Mouse (Mus musculus): ENCODE data around the gene Iglon5. TPM values are rescaled to one million over a fixed set of nuclear protein-coding genes. Genes with fewer than 3 reads are reported as not detected.

Iglon5 gene
- polyA plus RNA-seq, 1 experiment from 2014 or later: not detected

DNA sequence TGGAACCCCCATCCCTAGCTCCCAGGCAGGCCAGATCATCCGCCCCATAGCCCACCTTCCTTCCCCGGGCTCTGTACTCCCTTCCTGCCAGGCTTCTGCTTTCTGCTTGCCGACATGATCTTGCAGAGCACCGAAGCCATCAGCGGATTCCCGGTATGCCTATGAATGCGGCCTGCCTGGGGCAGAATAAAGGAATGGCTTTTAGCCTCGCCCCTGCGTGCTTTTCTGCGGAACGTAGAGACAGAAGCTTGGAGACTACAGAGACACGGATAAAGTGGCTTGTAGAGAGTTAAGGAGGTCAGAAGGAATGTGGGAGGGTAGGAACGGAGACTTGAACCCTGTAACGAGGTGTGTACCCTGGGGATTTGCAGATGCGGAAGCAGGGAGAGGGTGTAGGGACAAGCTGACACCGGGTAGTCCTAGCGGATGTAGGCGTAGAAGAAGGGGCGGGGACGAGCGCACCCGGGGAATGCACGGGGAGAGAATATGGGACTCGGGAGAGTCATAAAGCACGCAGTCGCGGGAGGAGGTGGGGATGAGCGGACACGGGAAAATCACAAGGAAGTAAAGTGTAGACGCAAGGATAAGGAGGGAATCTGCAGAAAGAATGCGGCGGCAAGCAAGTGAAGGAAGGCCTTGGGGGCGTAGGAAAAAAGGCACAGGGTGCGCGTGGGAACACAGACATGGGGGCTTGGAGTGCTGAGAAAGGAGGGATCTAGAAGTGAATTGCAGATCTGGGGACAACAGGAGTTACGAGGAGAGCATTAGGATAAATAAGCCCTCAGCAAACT lies 46.6 kb downstream of the Iglon5 start:
- under 1% methylated on average over 36 of the region's 36 CpGs for WGBS (ENCODE audit: insufficient replicate concordance)
- H3K4me3 ChIP-seq (replicated peaks): peak overlapping the region; percentile 75
- H3K9me3 ChIP-seq (replicated peaks): no peaks in the 10 kb centered on the region
- peaks cover 60% of the 10 kb centered on the region for H3K4me1 ChIP-seq (replicated peaks)
- no peaks in the 10 kb centered on the region for H3K27me3 ChIP-seq
- peak overlapping the region; percentile 77 for H3K9ac ChIP-seq
- peak overlapping the region; percentile 89 for H3K27ac ChIP-seq
- DNase-seq (peak; percentile 71), ATAC-seq (ENCODE audit: low read depth) (peak; percentile 82)
- no peaks in the 10 kb centered on the region for H3K36me3 ChIP-seq
- peak overlapping the region; percentile 97 for H3K4me2 ChIP-seq

DNA sequence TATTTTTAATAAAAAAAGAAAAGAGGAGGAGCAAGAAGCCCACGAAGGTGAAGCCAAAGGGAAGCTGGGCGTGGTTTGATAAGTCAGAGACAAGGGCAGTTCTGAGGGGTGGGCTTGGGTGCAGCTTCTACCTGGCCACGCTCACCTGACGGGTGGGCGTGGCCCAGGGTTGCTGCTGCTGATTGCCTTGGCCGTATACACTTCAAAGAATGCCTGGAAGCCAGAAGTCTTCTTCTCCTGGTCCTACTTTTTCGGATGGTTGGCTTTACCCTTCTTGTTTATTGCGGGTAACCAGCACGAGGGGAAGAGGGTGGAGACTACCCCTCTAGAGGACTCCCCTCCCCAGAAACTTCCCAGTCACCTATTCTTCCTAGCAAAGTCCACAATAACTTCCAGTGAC lies 47.2 kb downstream of the Iglon5 start:
- peak overlapping the region; percentile 89 for H3K27ac ChIP-seq
- H3K4me2 ChIP-seq: peak overlapping the region; percentile 97
- H3K9me3 ChIP-seq (replicated peaks): no peaks in the 10 kb centered on the region
- no peaks in the 10 kb centered on the region for H3K27me3 ChIP-seq
- DNase-seq (no peak), ATAC-seq (ENCODE audit: low read depth) (no peak)
- H3K9ac ChIP-seq: peak overlapping the region; percentile 77
- H3K36me3 ChIP-seq: no peaks in the 10 kb centered on the region
- H3K4me1 ChIP-seq (replicated peaks): peaks cover 54% of the 10 kb centered on the region
- WGBS (ENCODE audit: insufficient replicate concordance): 5% methylated on average over 9 of the region's 9 CpGs
- peak overlapping the region; percentile 75 for H3K4me3 ChIP-seq (replicated peaks)

DNA sequence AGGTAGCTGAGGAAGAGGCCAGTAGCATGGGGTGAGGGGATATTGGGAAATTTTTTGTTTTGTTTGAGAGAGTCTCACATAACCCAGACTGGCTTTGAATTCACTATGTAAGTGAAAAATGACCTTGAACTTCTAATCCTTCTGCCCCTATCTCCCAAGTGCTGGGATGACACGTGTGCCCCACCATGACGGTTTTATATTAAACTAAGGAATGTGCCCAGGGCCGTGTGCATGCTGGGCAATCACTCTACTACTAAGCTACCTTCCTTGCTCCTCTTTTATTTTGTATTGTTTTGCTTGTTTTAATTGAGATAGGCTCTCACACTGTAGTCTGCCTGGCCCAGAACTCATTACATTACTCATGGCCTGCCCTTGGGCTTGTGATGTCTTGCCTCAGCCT lies 48.8 kb downstream of the Iglon5 start:
- Histone ChIP-seq H3K27ac (0 out of 2 replicates have a peak overlapping the region, but pooled peaks have one; percentile 34), H3K36me3 (no peaks in the 10 kb centered on the region), H3K4me3 (replicated peaks) (no peak overlapping the region), H3K4me1 (replicated peaks) (peaks cover 38% of the 10 kb centered on the region), H3K9ac (no peak overlapping the region), H3K27me3 (no peaks in the 10 kb centered on the region), H3K9me3 (replicated peaks) (no peaks in the 10 kb centered on the region), H3K4me2 (no peak overlapping the region)
- DNase-seq (no peak), ATAC-seq (ENCODE audit: low read depth) (no peak)
- WGBS (ENCODE audit: insufficient replicate concordance): 70% methylated on average over 3 of the region's 3 CpGs

DNA sequence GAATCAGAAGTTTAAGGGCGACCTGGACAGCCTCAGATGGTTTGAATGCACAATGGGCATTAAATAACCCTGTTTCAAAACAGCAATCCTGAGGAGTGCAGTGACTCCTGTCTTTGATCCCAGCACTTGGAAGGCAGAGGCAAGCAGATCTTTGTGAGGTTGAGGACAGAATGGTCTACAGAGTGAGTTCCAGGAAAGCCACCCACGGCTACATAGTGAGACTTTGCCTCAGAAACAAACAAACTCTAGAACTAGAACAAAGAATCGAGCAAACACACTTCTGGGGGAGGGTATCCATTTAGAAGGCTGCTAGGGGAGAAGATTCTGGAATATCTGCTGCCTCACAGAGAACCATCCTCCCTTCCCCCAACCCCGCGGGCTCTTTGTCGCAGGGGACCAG lies 49.4 kb downstream of the Iglon5 start, which contains the start of gene Cldnd2:
Gene Cldnd2, plus strand, starts transcription at position 301 of the 400 bp plus-strand sequence.
- Histone ChIP-seq H3K9ac (no peak within 1 kb of the TSS), H3K27me3 (no peaks in the 10 kb centered on the region), H3K4me1 (replicated peaks) (peaks cover 36% of the 10 kb centered on the region), H3K4me3 (replicated peaks) (no peak within 1 kb of the TSS), H3K36me3 (no peaks in the 10 kb centered on the region), H3K9me3 (replicated peaks) (no peaks in the 10 kb centered on the region), H3K4me2 (no peak within 1 kb of the TSS), H3K27ac (0 out of 2 replicates have a peak within 1 kb of the TSS, but pooled peaks have one; percentile 34)
- WGBS (ENCODE audit: insufficient replicate concordance): 75% methylated on average over 6 of the region's 6 CpGs
- ATAC-seq (ENCODE audit: low read depth) (no peak), DNase-seq (no peak)

DNA sequence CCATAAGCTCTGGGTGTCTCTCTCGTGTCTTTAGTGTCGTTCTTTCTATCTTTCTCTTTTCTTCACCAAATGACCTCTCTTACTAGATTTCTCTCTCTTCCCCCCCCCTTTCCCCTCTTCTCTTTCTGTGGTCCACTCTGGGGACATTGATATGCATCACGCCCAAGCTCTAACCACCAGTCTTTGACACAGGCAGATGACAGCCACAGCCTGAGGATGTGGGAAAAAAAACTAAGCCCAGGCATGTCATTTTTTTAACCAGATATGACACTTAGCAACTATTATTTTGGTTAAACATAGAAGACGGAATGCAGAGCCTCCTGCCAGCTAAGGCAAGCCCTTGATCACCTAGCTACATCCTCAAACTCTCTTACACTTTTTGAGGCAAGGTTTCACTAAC lies 51.3 kb downstream of the Iglon5 start:
- Histone ChIP-seq H3K36me3 (no peaks in the 10 kb centered on the region), H3K4me3 (replicated peaks) (no peak overlapping the region), H3K9me3 (replicated peaks) (no peaks in the 10 kb centered on the region), H3K4me2 (no peak overlapping the region), H3K27ac (no peak overlapping the region), H3K4me1 (replicated peaks) (peaks cover 31% of the 10 kb centered on the region), H3K27me3 (no peaks in the 10 kb centered on the region), H3K9ac (no peak overlapping the region)
- DNase-seq (no peak), ATAC-seq (ENCODE audit: low read depth) (no peak)
- WGBS (ENCODE audit: insufficient replicate concordance): 24% methylated on average over 4 of the region's 4 CpGs

DNA sequence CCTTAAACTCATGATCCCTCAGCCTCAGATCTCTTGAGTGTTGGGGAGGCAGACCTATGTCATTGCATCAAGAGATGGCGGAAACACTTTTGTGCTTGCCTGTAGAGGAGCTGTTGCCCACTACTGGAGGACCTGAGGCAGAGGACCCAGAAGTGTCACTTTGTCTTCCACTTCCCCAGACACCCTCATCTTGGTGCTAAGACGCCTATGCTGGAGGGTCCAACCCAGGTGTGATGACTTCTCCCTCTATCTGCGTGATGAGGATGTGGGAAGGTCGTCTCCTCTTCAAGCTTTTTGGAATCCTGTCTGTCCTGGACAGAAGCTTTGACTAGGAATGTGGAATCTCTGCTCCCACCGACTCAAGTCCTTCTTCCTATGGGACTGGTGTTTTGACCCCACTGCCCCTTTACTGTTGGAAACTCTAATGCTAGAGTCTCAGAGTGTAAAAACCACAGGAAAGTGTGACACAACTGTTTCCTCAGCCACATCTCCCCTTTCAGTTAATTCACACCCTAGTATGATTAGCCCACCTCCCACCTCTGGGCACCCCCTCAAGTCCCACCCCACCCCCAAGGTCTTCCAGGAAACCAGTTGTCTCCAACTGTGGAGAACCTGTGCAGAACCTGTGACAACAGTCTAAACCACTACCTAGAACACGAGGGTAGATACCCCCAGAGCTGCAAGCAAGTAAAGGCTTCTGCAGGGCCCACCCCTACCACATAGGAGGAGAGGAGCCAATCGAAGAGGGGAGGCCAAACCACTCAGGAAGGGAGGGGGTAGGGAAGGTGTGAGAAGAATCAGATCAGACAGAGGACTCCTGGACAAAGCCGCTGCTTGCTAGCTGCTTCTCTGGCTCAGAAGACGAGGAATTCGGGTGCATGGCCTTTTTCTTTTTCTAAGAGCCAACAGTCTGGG lies 53.3 kb downstream of the Iglon5 start, which contains the start of gene Nkg7:
Gene Nkg7, plus strand, starts transcription at position 733 of the 915 bp plus-strand sequence.
- no peak for DNase-seq
- Histone ChIP-seq H3K27ac (no peak within 1 kb of the TSS), H3K4me2 (0 out of 2 replicates have a peak within 1 kb of the TSS, but pooled peaks have one; percentile 1), H3K9me3 (replicated peaks) (no peaks in the 10 kb centered on the region), H3K9ac (no peak within 1 kb of the TSS), H3K36me3 (no peaks in the 10 kb centered on the region), H3K4me3 (replicated peaks) (no peak within 1 kb of the TSS), H3K4me1 (replicated peaks) (peaks cover 19% of the 10 kb centered on the region), H3K27me3 (no peaks in the 10 kb centered on the region)
- ATAC-seq (ENCODE audit: low read depth): no peak
- 42% methylated on average over 10 of the region's 10 CpGs for WGBS (ENCODE audit: insufficient replicate concordance)

DNA sequence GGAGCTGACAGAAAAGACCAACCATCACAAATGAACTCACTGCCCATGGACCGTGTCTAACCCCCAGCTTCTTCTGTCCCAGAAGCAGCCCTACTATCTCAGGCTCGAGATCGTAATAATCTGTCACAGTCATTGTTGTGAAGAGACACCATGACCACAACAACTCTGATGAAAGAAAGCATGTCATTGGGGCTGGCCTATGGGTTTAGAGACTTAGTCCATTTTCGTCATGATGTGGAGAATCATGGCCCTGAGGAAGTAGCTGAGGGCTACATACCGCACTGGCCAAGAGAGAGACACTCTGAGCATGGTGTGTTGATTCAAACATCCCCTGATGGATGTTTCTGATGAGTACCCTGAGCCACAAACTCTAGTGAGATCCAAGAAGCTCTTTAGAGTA lies 55.2 kb downstream of the Iglon5 start:
- H3K27me3 ChIP-seq: no peaks in the 10 kb centered on the region
- 70% methylated on average over 5 of the region's 5 CpGs for WGBS (ENCODE audit: insufficient replicate concordance)

DNA sequence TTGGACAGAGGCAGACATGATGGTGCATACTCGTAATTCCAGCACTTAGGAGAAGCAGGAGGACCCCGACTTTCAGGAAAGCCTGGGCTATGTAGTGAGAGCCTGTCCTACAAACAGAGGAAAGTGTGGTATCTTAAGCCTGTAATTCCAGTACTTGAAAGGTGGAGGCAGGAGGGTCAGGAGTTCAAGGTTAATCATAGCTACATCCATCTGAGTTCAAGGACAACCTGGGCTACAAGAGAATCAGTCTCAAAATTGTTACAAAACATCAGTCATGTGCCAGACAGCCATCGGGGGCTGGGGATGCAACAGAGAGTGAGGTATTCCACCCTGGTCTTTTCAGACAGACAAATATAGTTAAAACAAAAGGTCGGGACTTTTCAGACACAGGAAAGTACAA lies 57.0 kb downstream of the Iglon5 start:
- 43% methylated on average over 4 of the region's 4 CpGs for WGBS (ENCODE audit: insufficient replicate concordance)
- Histone ChIP-seq H3K4me3 (replicated peaks) (no peak overlapping the region), H3K9ac (no peak overlapping the region), H3K36me3 (no peaks in the 10 kb centered on the region), H3K4me2 (no peak overlapping the region), H3K27me3 (no peaks in the 10 kb centered on the region), H3K4me1 (replicated peaks) (peaks cover 10% of the 10 kb centered on the region), H3K9me3 (replicated peaks) (no peaks in the 10 kb centered on the region), H3K27ac (no peak overlapping the region)
- DNase-seq (no peak), ATAC-seq (ENCODE audit: low read depth) (no peak)

More for the DNA sequence above, 55.2 kb downstream of the Iglon5 start:
- Histone ChIP-seq H3K9ac (no peak overlapping the region), H3K4me2 (no peak overlapping the region), H3K4me3 (replicated peaks) (no peak overlapping the region), H3K4me1 (replicated peaks) (peaks cover 10% of the 10 kb centered on the region), H3K27ac (no peak overlapping the region), H3K36me3 (no peaks in the 10 kb centered on the region), H3K9me3 (replicated peaks) (no peaks in the 10 kb centered on the region)
- ATAC-seq (ENCODE audit: low read depth): no peak
- DNase-seq: no peak

DNA sequence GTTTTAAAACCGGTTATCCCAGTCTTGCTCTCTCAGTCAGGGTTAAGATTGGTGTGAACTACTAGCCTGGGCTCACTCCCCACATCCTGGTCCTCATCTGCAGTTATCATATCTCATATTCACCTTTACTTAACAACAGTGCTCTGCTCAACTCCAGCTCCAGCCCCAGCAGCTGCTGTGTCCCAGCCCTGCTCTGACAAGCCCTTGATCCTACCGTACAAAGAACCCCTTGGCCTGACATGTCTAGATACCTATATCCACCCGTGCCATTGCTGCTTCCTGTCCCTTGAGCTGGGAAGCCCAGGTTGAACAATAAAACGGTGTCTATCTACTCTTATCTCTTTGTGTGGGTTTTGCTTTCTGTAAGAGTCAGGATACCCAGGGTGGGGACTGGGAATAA lies 60.4 kb downstream of the Iglon5 start:
- no peaks in the 10 kb centered on the region for H3K27me3 ChIP-seq
- H3K9ac ChIP-seq: no peak overlapping the region
- no peaks in the 10 kb centered on the region for H3K9me3 ChIP-seq (replicated peaks)
- no peak overlapping the region for H3K27ac ChIP-seq
- H3K4me1 ChIP-seq (replicated peaks): no peaks in the 10 kb centered on the region
- H3K4me3 ChIP-seq (replicated peaks): no peak overlapping the region
- no peak overlapping the region for H3K4me2 ChIP-seq
- WGBS (ENCODE audit: insufficient replicate concordance): 34% methylated on average over 4 of the region's 4 CpGs
- no peaks in the 10 kb centered on the region for H3K36me3 ChIP-seq
- no peak for DNase-seq
- ATAC-seq (ENCODE audit: low read depth): no peak

DNA sequence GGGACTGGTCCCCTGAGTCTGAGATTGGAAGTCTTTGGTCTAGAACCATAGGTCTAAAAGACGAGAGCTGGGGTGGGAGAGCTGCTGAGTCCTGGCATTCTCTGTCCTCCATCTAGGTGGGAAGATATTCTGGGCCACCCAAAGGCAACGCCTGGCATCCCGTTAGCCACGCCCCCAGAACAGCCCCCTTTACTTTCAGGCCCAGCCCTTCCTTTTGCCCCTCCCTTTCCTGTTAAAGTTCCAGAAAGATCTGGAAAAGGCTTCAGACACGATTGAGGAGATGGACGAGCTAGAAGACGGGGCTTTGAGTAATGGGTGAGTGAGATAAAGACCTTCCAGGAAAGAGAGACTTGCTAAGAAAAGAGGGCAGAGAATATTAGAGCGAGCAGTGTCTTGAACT lies 62.5 kb downstream of the Iglon5 start, which contains the start of gene Lim2:
Gene Lim2, plus strand, starts transcription at position 265 of the 400 bp plus-strand sequence.
- 45% methylated on average over 8 of the region's 8 CpGs for WGBS (ENCODE audit: insufficient replicate concordance)
- Histone ChIP-seq H3K4me3 (replicated peaks) (no peak within 1 kb of the TSS), H3K36me3 (no peaks in the 10 kb centered on the region), H3K4me2 (no peak within 1 kb of the TSS), H3K9me3 (replicated peaks) (no peaks in the 10 kb centered on the region), H3K27ac (no peak within 1 kb of the TSS), H3K4me1 (replicated peaks) (peaks cover 6% of the 10 kb centered on the region), H3K9ac (no peak within 1 kb of the TSS), H3K27me3 (no peaks in the 10 kb centered on the region)
- ATAC-seq (ENCODE audit: low read depth): no peak
- no peak for DNase-seq

DNA sequence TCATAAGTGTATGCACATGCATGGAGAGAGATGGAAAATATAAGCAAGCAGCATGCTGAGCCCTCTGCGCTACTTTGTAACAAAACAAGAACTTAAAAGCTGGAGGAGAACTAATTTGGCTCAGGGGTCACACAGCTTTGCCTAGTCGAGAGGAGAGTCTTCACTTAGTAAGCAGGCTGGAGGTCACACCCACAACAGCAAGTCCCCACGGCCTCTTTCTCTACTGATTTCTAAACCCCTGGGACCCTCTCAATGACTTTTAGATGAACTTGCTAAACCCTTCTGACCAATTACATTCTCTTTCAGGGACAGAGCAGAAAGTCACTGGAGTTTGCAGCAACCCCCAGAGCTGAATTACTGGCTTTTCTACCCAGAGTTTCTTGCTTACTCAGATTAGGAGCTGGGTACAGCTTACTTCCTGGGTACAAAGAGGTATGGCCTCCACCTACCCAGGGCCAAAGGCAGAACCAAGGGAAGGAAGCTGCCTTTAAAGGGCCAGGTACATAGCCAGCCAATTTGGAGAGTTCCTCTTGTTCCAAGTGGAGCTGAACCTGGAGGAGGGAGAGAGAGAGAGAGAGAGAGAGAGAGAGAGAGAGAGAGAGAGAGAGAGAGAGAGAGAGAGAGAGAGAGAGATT lies 65.8 kb downstream of the Iglon5 start:
- no peak for ATAC-seq (ENCODE audit: low read depth)
- Histone ChIP-seq H3K4me2 (no peak overlapping the region), H3K27ac (no peak overlapping the region), H3K9ac (no peak overlapping the region), H3K4me1 (replicated peaks) (peaks cover 6% of the 10 kb centered on the region), H3K9me3 (replicated peaks) (no peaks in the 10 kb centered on the region), H3K36me3 (no peaks in the 10 kb centered on the region), H3K4me3 (replicated peaks) (no peak overlapping the region), H3K27me3 (no peaks in the 10 kb centered on the region)
- WGBS (ENCODE audit: insufficient replicate concordance): 53% methylated on average over 3 of the region's 3 CpGs
- no peak for DNase-seq

All from liver, embryonic 13.5 days (tissue).